Mouse (Mus musculus) thymus, adult 2 months (tissue): Measurements from ENCODE around the gene Vamp4.

ENCODE experiments used
- CTCF ChIP-seq: fragments of 200-500 bp; IDR thresholded peaks from 2 replicates; pipeline ENCODE4 v1.5.1; 2012; ENCODE audit warnings: mild to moderate bottlenecking, control low read depth, low read length, moderate library complexity, borderline replicate concordance; ENCODE audit not compliant: control insufficient read depth, poor library complexity, insufficient read depth; ENCODE audit errors: extremely low read depth
- POLR2A ChIP-seq: fragments of 200-500 bp; IDR thresholded peaks from 2 replicates; pipeline ENCODE4 v1.6.1; 2012; ENCODE audit warnings: mild to moderate bottlenecking, low read length, control low read depth, moderate library complexity; ENCODE audit not compliant: control insufficient read depth, poor library complexity, insufficient read depth; ENCODE audit errors: extremely low read depth

GRCm38 (mm10) chr1:162531584-162531983 lies 38.7 kb upstream of the Vamp4 start:
- TF ChIP-seq POLR2A: no peak
- TF ChIP-seq CTCF: no peak
